Mouse (Mus musculus) macrophage (primary cell): ENCODE measurements around the gene Foxr1. TPM values are rescaled to one million over a fixed set of nuclear protein-coding genes. Genes with fewer than 3 reads are reported as not detected.

Source experiments
- H3K27ac ChIP-seq: fragments of 350-480 bp; formaldehyde crosslinking; 2 replicates; pipeline ENCODE4 v1.9.0; 2021
- H3K36me3 ChIP-seq: fragments of 350-480 bp; formaldehyde crosslinking; 2 replicates; pipeline ENCODE4 v1.9.0; 2021; ENCODE audit errors: inconsistent target
- H3K4me3 ChIP-seq: fragments of 350-480 bp; formaldehyde crosslinking; 2 replicates; pipeline ENCODE4 v1.9.0; 2021; ENCODE audit errors: inconsistent target
- H3K79me2 ChIP-seq: fragments of 350-480 bp; formaldehyde crosslinking; 2 replicates; pipeline ENCODE4 v1.9.0; 2021; ENCODE audit errors: inconsistent target
- WGBS: methylation state at CpG from one replicate; pipeline ENCODE4 v1.1.7; 2026; ENCODE audit warnings: inconsistent platforms; ENCODE audit not compliant: missing documents; 5-methylcytosine and 5-hydroxymethylcytosine counted together
- polyA plus RNA-seq: library from polyadenylated mRNA; stranded (reverse); fragments of 250-400 nt; gene quantifications from 3 replicates; pipeline ENCODE4 v1.2.4, GENCODE M21; 2018; ENCODE audit warnings: inconsistent platforms

Gene Foxr1
- polyA plus RNA-seq, 1 experiment from 2014 or later = not detected

DNA sequence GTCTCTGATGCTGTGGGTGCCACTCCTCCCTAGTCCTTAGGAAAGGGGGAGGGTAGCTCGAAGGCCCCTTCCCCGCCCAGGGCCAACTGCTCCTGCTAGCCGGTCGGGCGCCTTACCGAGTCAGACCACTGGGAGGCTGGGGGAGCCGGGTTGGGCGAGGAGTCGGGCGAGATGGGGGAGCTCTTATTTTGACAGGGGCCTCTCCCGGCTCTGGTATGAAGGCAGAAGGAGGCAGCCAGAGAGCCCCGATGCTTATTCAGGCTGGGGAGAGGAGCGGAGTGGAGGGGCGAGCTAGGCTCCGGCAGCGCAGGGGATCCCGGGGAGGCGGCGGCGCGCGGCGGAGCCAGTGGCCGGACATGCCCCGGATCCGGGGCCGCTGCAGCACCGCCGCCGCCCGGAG, 41.6 kb upstream of the Foxr1 start, which contains the start of gene Bcl9l:
Gene Bcl9l (plus strand): TSS at position 274 of the 400 bp plus-strand sequence.
- WGBS = 0% methylated on average over 31 of the region's 31 CpGs
- H3K79me2 ChIP-seq = peaks cover 6% of the 10 kb centered on the region; the same call in 1 of the 2 replicates
- no peaks in the 10 kb centered on the region for H3K36me3 ChIP-seq
- peak within 1 kb of the TSS; percentile 17; the same call in 1 of the 2 replicates for H3K27ac ChIP-seq
- H3K4me3 ChIP-seq = peak within 1 kb of the TSS; percentile 60

DNA sequence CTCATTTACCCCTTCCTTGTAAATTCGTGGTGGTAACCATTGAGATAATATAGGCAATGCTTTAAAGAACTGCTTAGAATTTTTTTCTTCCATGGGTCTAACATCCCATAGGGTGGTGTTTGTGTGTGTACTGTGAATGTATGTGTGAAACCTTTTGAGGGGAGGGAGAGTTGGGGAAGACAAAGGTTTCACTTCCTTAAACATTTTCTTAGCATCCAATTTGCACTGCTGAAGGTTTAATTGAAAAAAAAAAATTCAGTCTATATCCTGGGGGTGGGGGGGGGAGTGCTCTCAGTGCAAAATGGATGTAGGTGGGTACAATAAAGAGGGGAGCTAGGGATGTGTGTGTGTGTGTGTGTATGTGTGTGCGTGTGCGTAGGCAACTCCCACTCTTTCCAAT, 41.2 kb upstream of the Foxr1 start:
- Histone ChIP-seq H3K27ac (no peak overlapping the region), H3K4me3 (peak overlapping the region; percentile 60; the same call in 1 of the 2 replicates), H3K36me3 (no peaks in the 10 kb centered on the region), H3K79me2 (peaks cover 6% of the 10 kb centered on the region; the same call in 1 of the 2 replicates)
- 17% methylated on average over 3 of the region's 3 CpGs for WGBS

DNA sequence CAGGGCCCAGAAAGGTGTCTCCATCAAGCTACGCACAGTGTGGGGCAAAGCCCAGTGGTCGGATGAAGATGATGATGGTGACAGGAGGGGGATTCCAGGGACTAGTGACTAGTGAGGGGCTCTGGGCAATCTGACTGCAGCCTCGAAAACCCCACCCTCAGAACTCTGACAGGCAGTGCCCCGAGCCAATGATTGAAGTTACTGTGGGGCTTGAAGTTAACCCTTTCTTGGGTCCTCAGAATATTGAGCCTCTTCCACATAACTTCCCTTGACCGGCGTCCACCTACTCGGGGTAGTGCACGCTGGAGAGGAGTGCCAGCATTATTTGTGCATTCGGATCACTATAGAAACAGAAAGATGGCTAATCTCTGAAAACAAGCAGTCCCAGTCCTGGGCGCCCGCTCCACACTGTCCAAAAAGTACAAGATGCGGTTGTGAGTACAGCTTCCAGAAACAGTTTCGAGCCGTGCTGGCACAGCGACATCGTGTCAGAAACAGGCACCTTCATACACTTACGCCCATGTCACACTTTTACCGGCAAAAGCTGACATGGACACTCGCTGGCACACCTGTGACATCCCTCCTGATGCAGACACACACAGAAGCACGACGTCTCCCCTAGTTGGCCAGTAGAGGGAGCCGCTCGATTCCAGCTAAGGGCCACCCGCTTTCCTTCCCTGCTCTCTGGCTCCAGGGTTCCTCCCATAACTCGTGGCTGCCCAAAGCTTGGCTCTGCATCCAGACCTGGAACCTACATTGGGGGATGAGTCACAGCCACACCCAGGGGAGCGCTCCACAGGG, 38.9 kb upstream of the Foxr1 start:
- H3K27ac ChIP-seq = no peak overlapping the region
- no peaks in the 10 kb centered on the region; the same call in 1 of the 2 replicates for H3K79me2 ChIP-seq
- no peaks in the 10 kb centered on the region for H3K36me3 ChIP-seq
- WGBS = 2% methylated on average over 25 of the region's 26 CpGs
- peak overlapping the region; percentile 45 for H3K4me3 ChIP-seq

DNA sequence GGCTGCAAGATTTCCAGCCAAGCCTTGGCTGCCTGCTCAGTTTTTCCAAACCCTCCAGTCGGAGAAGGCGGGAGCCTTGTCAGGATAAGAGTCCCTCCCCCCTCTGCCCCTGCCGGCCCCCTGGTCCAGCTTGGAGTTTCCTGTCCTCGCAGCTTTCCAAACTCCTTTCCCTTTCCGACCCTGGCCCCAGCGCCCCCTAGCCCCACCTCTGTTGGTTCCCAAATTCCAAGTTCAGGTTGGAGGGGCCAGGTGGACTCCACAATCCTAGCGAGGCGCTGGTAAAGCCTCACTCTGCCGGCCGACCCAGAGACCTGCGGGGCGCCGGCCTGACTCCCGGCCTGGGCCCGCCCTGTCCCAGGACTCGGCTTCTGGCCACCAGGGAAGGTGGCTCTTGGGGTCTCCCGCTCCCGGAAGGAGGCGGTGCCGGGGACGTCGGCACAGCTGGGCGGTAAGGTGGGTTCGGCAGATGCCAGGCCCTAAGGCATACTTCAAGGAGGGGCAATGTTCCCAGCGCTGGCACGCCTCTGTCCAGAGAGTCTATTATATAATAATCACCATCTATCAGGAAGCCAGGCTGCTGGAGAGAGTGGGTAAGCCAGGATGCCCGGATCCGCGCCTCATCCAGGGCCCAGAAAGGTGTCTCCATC, 38.1 kb upstream of the Foxr1 start:
- WGBS = 3% methylated on average over 29 of the region's 29 CpGs
- H3K4me3 ChIP-seq = peak overlapping the region; percentile 45
- no peak overlapping the region for H3K27ac ChIP-seq
- no peaks in the 10 kb centered on the region for H3K79me2 ChIP-seq
- H3K36me3 ChIP-seq = no peaks in the 10 kb centered on the region

DNA sequence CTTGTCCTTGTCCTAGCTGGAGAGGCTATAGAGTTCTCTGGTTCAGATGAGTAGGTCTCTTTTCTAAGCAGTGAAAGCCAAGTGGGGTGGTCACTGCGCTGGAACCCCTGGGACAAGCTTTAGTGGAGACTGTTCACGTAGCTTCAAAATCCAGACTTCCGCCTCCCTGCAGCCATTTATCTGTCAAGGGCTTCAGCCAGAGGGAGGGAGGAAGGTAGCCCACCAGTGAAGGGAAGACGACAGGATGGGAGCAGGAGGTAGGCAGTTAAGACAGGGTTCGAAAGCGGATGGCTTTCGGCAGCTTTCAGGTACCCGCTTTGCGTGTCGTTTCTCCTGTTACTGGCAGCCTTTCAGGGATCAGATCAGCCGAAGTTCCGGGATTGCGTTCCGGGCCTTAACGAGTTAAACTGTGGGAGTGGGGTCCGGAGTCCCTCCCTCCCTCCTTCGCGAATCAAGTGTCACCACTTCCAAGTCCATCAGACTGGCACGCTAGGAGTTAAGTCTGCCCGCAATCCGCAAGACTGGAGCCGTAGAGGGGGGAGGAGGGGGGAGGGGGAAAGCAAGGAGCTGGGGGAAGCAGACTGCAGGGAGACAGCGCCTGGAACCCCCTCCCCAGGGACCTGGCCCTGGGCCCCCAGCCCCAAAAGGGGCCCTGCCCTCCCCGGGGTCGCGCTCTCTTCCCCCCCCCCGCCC, 37.4 kb upstream of the Foxr1 start:
- Histone ChIP-seq H3K4me3 (peak overlapping the region; percentile 45), H3K36me3 (no peaks in the 10 kb centered on the region), H3K79me2 (no peaks in the 10 kb centered on the region), H3K27ac (0 out of 2 replicates have a peak overlapping the region, but pooled peaks have one; percentile 10)
- 2% methylated on average over 22 of the region's 27 CpGs for WGBS

DNA sequence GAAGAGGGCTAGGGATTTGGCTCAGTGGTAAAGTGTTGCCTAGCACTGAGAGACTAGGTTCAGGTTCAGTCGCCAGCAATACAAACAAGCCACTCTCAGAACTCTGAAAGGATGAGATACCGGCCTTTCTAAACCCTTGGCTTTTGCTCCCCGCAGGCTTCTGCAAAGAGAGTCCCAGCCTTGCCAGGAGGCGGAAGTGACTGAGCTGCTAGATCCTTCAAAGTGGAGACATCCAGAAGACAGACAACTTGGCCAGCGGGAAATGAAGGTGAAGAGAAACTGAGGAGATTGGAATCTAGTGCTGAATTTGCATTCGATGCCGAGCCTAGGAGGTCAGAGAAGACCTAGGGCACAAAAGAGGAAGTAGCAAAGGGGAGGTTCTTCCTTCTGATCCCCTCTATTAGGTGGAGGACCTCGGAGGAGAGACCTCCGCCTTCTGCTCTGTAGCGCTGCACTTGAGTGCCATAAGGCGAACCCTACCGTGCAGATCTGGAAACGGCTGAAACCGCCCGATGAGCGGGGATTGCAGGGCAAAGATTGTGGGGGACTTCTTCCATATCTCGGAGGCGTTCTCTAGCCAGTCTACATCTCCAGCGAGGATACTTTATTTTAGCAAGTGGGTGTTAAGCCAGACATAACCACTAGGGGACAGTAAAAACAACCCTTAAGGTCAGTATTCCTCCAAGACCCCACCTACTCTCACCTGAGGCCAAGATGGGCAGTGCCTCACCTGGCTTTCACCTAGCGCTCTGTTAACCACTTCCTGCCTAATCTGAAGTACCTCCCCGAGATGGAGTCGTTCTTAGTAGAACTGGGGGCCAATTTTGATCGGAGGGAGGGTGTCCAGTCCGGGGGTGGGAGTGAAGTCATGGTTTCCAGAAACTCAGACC, 36.6 kb upstream of the Foxr1 start:
- Histone ChIP-seq H3K79me2 (no peaks in the 10 kb centered on the region), H3K36me3 (no peaks in the 10 kb centered on the region), H3K4me3 (peak overlapping the region; percentile 45), H3K27ac (0 out of 2 replicates have a peak overlapping the region, but pooled peaks have one; percentile 10)
- 8% methylated on average over 24 of the region's 24 CpGs for WGBS

DNA sequence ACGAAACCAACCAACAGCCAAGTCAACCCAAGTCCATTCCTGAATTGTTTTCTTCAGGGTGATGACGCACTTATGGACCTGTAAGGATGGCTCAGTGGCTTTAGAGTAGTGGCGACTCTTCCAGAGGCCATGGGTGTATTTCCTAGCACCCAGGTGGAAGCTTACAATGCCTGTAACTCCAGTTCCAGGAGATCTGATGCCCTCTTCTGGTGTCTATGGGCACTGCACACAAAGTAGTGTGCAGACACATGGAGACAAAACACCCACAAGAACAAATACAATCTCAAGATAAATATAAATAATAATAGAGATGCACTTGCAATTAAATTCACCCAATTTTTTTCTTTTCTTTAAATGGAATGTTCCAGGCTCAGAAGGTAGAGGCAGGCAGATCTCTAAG, 35.0 kb upstream of the Foxr1 start:
- H3K36me3 ChIP-seq = no peaks in the 10 kb centered on the region
- WGBS = 98% methylated on average over 3 of the region's 3 CpGs
- H3K4me3 ChIP-seq = no peak overlapping the region
- no peak overlapping the region for H3K27ac ChIP-seq
- no peaks in the 10 kb centered on the region for H3K79me2 ChIP-seq

DNA sequence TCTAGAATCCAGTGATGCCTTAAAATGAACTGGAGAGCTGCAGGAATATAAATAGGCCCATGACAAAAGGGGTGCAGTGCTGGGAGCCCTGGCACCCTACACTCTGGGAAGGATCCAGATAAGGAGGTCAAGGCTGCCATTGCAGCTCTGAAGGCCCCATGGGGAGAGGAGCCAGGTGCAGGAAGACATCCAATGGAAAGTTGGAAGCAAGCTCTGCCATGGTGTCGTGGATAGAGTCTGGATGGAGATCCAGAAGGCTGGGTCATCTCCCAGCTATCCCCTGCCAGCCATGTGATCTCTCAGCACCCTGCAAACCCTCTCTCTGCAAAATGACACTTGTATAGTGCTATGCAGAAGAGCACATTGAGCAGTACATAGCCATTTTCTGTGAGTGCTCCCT, 33.4 kb upstream of the Foxr1 start:
- WGBS = 81% methylated on average over 1 of the region's 1 CpGs
- H3K79me2 ChIP-seq = no peaks in the 10 kb centered on the region
- no peaks in the 10 kb centered on the region for H3K36me3 ChIP-seq
- H3K27ac ChIP-seq = no peak overlapping the region
- H3K4me3 ChIP-seq = no peak overlapping the region

DNA sequence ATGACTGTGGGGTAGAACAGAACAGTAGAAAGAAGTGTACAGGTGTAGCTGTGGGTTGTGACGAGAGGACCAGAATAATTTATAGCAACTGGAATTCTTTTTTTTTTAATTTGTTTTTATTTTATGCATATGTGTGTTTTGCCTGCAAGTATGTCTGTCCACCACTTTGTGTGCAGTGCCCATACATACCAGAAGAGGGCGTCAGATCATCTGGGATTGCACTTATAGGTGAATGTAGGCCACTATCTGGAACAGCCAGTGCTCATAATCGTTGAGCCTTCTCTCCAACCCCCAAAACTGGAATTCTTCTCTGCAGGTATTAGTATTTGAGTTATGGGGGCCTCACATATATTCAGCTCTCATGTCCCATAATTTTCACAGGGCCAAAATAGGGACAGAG, 32.2 kb upstream of the Foxr1 start:
- WGBS = 70% methylated on average over 3 of the region's 3 CpGs
- no peaks in the 10 kb centered on the region for H3K79me2 ChIP-seq
- no peak overlapping the region for H3K4me3 ChIP-seq
- H3K36me3 ChIP-seq = no peaks in the 10 kb centered on the region
- no peak overlapping the region for H3K27ac ChIP-seq

DNA sequence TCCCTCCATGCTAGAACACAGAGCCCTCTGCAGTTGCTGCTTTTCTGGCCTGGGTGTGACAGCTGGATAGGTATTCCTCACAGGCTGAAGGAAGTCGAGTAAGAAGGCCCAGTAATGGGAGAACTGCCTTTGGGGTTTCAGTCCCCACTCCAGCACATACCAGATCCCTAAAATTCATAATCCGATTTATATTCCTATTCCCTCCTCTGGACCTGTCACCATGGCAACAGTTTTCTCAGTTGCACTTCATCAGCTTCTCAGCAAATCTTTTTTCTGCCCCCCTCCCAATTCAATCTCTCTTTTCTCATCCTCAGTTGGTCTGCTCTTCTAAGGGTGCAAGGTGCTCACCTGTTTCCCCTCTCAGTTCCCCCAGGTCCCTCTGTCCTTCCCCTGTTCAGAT, 27.9 kb upstream of the Foxr1 start:
- H3K79me2 ChIP-seq = no peaks in the 10 kb centered on the region
- H3K36me3 ChIP-seq = no peaks in the 10 kb centered on the region
- no peak overlapping the region for H3K27ac ChIP-seq
- H3K4me3 ChIP-seq = no peak overlapping the region
- WGBS = 75% methylated on average over 2 of the region's 2 CpGs

DNA sequence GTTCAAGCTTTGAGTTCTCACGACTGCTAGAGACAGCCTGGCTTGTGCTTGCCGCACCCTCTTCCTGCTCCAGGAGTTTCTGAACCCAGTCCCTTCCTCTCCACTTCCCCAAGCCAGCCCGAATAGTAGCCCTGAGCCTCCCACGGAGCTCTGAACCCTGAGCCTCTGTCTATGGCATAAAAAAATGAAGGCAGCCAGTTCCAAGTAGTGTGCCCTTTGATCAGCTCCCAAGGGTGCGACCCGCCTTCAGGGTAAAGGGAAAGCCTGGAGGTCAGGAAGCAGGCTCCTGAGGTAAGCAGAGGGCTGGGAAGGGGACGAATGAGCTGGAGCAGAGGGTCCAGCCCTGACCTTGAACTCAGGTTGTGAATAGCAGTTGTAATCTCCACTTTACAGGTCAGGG, 27.3 kb upstream of the Foxr1 start:
- Histone ChIP-seq H3K36me3 (no peaks in the 10 kb centered on the region), H3K27ac (no peak overlapping the region), H3K79me2 (no peaks in the 10 kb centered on the region), H3K4me3 (no peak overlapping the region)
- WGBS = 58% methylated on average over 7 of the region's 7 CpGs

DNA sequence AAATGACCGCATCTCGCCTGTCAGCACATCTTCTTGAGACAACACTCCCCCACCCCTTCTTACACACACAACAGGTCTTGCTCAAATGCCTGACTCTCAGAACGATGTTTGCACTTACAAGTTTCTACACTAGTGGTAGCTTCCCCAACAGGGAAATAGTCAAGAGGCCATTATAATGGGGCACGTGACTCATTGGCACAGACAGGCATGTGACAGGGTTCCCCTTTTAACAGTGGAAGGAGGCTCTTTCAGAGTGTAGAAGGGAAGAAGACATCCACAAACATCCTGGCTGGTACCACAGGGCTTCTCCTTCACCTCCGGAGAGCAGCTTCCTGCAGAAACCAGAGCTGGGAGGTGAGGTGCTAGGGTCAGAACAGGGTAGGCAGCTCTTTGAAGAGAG, 21.0 kb upstream of the Foxr1 start:
- Histone ChIP-seq H3K27ac (peak overlapping the region; percentile 90), H3K36me3 (no peaks in the 10 kb centered on the region), H3K4me3 (peak overlapping the region; percentile 2; the same call in 1 of the 2 replicates), H3K79me2 (no peaks in the 10 kb centered on the region)
- 35% methylated on average over 5 of the region's 5 CpGs for WGBS

DNA sequence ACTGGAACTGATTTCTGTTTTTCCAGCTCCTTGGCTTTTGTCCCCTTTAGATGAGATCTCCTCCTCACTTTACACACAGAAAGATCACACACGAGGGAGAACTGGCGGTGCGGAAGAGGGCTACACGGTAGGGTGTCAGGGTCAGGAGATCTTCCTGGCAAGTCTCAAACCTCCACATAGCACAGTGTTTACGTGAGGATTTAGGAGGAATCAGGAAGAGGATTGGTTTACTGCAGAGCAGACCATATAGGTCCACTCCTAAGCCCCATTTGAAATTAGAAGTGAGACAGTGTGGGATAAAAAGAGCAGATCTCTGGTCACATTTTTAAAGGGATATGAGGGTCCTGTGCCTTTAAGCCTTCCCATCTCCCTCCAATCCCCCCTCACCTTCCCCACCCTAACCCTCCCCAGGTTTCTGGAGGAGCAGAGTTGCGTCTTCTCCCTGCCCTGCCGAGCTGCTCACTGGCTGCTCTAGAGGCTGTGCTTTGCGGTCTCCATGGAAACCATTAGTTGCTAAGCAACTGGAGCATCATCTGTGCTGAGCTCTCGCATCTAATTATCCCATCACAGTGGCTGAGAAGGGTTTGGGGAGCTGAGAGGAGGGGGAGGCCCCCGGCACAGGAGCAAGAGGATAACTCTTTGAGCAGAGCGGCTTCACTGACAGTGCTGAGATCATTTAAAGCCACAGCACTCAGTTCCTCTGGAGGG, 16.3 kb upstream of the Foxr1 start:
- Histone ChIP-seq H3K36me3 (no peaks in the 10 kb centered on the region), H3K79me2 (no peaks in the 10 kb centered on the region), H3K27ac (no peak overlapping the region), H3K4me3 (no peak overlapping the region)
- 78% methylated on average over 11 of the region's 11 CpGs for WGBS
